Mouse (Mus musculus) naive thymus-derived CD4-positive, alpha-beta T cell, adult 2 months (primary cell): ENCODE measurements at regions not wholly inside any gene's neighbourhood (a gene's known extent, or its start where the extent isn't known, plus 50 kb on each side); places are given as distances from the start of the nearest gene placed in this dataset.

ENCODE experiments used
- DNase-seq: peaks from one replicate; pipeline ENCODE4 v3.0.0-alpha.2; 2011; ENCODE audit warnings: low read depth

GRCm38 (mm10) chr4:124323589-124323988, 287.0 kb downstream of the 3100002H09Rik start:
- no peak for DNase-seq

- DNase-seq, result no peak
Observed at GRCm38 (mm10) chr4:124321221-124321620, 289.4 kb downstream of the 3100002H09Rik start.

- DNase-seq, result no peak
Observed at GRCm38 (mm10) chr4:124317042-124317441, 293.6 kb downstream of the 3100002H09Rik start.

GRCm38 (mm10) chr4:124311657-124312056, 298.9 kb downstream of the 3100002H09Rik start:
- DNase-seq, result no peak

GRCm38 (mm10) chr4:124310594-124310993, 300.0 kb downstream of the 3100002H09Rik start:
- no peak for DNase-seq

GRCm38 (mm10) chr4:124305871-124306555, 304.6 kb downstream of the 3100002H09Rik start:
- no peak for DNase-seq

- no peak for DNase-seq
Observed at GRCm38 (mm10) chr4:124302950-124303349, 307.7 kb downstream of the 3100002H09Rik start.

- DNase-seq, result no peak
Observed at GRCm38 (mm10) chr4:124298667-124299437, 311.8 kb downstream of the 3100002H09Rik start.

GRCm38 (mm10) chr4:124292254-124292653, 318.3 kb downstream of the 3100002H09Rik start:
- DNase-seq, result no peak

- DNase-seq, result no peak
Observed at GRCm38 (mm10) chr4:124291767-124292166, 318.8 kb downstream of the 3100002H09Rik start.

- DNase-seq, result no peak
Observed at GRCm38 (mm10) chr4:124287471-124287870, 323.1 kb downstream of the 3100002H09Rik start.

- no peak for DNase-seq
Observed at GRCm38 (mm10) chr4:124278681-124279080, 331.9 kb downstream of the 3100002H09Rik start.

- no peak for DNase-seq
Observed at GRCm38 (mm10) chr4:124277456-124278181, 333.0 kb downstream of the 3100002H09Rik start.

GRCm38 (mm10) chr4:124276741-124277455, 333.7 kb downstream of the 3100002H09Rik start:
- DNase-seq, result no peak

- no peak for DNase-seq
Observed at GRCm38 (mm10) chr4:124272002-124272401, 338.6 kb downstream of the 3100002H09Rik start.

GRCm38 (mm10) chr4:124268404-124268803, 342.2 kb downstream of the 3100002H09Rik start:
- DNase-seq, result no peak

GRCm38 (mm10) chr4:124266573-124266972, 344.0 kb downstream of the 3100002H09Rik start:
- no peak for DNase-seq

GRCm38 (mm10) chr4:124265527-124265926, 345.1 kb downstream of the 3100002H09Rik start:
- no peak for DNase-seq

GRCm38 (mm10) chr4:124257006-124257405, 339.2 kb upstream of the 4930535I16Rik start:
- no peak for DNase-seq

- no peak for DNase-seq
Observed at GRCm38 (mm10) chr4:124256515-124256914, 338.7 kb upstream of the 4930535I16Rik start.

GRCm38 (mm10) chr4:124255183-124255543, 337.3 kb upstream of the 4930535I16Rik start:
- DNase-seq, result no peak
